Mouse (Mus musculus) adrenal gland, adult 8-10 months (tissue): ENCODE data around the gene Asb10. TPM values are rescaled to one million over a fixed set of nuclear protein-coding genes. Genes with fewer than 3 reads are reported as not detected.

Experiments
- DNase-seq: peaks from one replicate; pipeline ENCODE4 v3.0.0; 2022
- total RNA-seq, 4 experiments: library from RNA; stranded (reverse); gene quantifications; 2 replicates each; pipeline ENCODE4 v1.2.4; 2022

Asb10 gene
- total RNA-seq, 4 experiments from 2014 or later, result 0.37 to 0.75 (median 0.59) TPM

DNA sequence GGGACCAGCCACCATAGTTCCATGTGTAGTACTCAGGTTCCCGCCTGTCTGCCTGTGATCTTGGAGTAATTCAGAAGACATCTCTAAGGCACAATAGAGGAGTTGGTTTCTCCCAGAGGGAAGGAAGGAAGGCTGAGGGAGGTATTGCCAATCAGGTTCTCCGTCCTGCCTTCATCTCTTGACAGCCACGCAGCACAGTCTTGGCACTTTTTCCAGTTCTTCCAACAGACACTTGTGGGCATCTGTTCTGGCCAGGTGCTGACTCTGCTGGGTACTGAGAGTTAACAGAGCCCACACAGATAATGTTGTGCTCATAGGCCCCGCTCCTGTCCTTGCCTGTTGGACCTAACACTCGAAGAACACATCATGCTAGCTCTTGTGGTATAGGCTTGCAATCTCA is 54.0 kb downstream of the Asb10 start:
- DNase-seq, result no peak

DNA sequence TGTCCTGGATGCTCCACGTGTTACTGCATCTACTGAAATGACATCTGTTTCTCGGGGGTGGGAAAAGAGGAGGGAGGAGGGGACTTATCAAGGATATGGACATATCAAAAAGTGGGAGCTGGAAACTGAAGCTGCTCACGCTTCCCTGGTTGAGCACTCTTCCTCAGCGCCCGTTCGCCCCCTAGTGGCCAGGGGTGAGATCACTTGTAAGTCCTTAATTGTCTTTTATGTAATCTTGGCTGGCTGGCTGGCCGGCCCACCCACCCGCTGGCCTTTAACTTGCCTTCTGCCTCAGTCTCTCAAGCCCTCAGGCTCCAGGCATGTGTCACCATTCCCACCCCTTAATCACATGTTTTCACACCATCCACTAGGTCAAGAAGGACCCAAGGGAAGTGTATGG is 54.7 kb downstream of the Asb10 start:
- DNase-seq, result peak; percentile 72

DNA sequence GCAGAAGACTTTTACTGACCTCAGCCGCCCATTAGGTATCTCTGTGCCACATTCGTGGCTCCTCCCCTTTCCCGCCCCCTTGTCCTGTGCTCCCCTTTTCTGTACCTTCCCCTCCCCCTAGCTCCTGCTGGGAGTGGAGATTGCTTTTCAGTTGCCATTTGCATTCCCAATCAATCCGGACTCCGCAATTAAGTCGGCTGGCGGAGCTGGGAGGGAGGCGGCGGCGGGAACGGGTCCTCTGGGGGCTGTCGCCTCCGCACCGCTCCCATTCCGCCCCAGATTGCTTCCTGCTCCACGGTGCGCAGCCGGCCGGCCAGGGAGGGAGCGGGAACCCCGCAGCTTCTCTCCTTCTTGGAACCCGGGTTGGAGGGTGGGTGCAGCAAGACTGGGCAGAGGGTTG is 55.8 kb downstream of the Asb10 start:
- DNase-seq, result no peak

DNA sequence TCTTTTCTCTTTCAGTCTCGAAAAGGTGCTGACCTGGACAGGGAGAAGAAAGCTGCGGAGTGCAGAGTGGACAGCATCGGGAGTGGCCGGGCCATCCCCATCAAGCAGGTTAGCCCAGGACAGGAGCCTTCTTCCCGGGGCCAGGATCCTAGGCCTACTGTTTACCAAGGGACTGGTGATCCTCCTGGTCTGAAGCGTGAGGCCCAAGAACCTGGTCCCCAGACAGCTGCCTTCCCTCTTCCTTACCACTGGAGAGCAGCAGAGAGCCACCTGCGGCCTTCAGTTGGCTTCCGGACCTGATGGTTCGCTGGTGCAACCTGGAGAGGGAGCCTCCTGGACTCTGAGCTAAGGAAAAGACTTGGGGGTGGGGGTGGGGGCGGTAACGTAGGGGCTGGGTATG is 57.5 kb downstream of the Asb10 start:
- DNase-seq, result peak; percentile 42

Other genes with a start within 250 kb of the Asb10 start
- gene Kcnh2, start 189.4 kb downstream of the Asb10 start, total RNA-seq, result 10 to 100 TPM; 17.7 to 47.2 (median 36.0) TPM
- gene Nos3, start 176.2 kb downstream of the Asb10 start, total RNA-seq, result 10 to 100 TPM in 1 of 4 experiments, 1 to 10 TPM in 3; 6.5 to 11.2 (median 9.1) TPM
- gene Atg9b, start 148.8 kb downstream of the Asb10 start, total RNA-seq, result 1 to 10 TPM in 1 of 4 experiments, under 1 TPM in 3; 0.55 to 1.3 (median 0.64) TPM
- gene Abcb8, start 147.3 kb downstream of the Asb10 start, total RNA-seq, result 10 to 100 TPM; 73.5 to 97.6 (median 86.0) TPM
- gene Asic3, start 127.6 kb downstream of the Asb10 start, total RNA-seq, result under 1 TPM in 3 of 4 experiments, not detected in 1; 0.30 to 0.59 (median 0.55) TPM
- 10 to 100 TPM; 43.2 to 66.8 (median 56.2) TPM for gene Cdk5, start 117.4 kb downstream of the Asb10 start, total RNA-seq
- gene Slc4a2, start 117.1 kb downstream of the Asb10 start, total RNA-seq, result 10 to 100 TPM; 53.0 to 84.3 (median 65.6) TPM
- 100 to 1,000 TPM in 2 of 4 experiments, 10 to 100 TPM in 2; 96.8 to 117 (median 102) TPM for gene Fastk, start 95.7 kb downstream of the Asb10 start, total RNA-seq
- 10 to 100 TPM; 17.0 to 19.6 (median 17.7) TPM for gene Tmub1, start 93.1 kb downstream of the Asb10 start, total RNA-seq
- 100 to 1,000 TPM in 2 of 4 experiments, 10 to 100 TPM in 2; 86.3 to 117 (median 102) TPM for gene Agap3, start 88.8 kb downstream of the Asb10 start, total RNA-seq
- gene Gbx1, start 13.8 kb downstream of the Asb10 start, total RNA-seq, result not detected
- gene 4931409K22Rik, start 15.8 kb upstream of the Asb10 start, total RNA-seq, result not detected
- gene Abcf2, start 36.5 kb upstream of the Asb10 start, total RNA-seq, result 10 to 100 TPM; 59.5 to 89.6 (median 75.2) TPM
- gene Chpf2, start 45.8 kb upstream of the Asb10 start, total RNA-seq, result 10 to 100 TPM; 38.1 to 70.3 (median 57.1) TPM
- 10 to 100 TPM; 14.3 to 42.2 (median 24.7) TPM for gene Smarcd3, start 83.4 kb upstream of the Asb10 start, total RNA-seq
- 10 to 100 TPM; 72.3 to 74.6 (median 73.6) TPM for gene Nub1, start 144.6 kb upstream of the Asb10 start, total RNA-seq
- 1 to 10 TPM; 2.5 to 3.5 (median 2.7) TPM for gene Wdr86, start 189.7 kb upstream of the Asb10 start, total RNA-seq
- 1 to 10 TPM in 1 of 4 experiments, not detected in 3; 5.3 TPM for gene Crygn, start 217.0 kb upstream of the Asb10 start, total RNA-seq